Mouse (Mus musculus) megakaryocyte, adult 5-6 weeks (primary cell): ENCODE measurements around the gene Tnrc18. TPM values are rescaled to one million over a fixed set of nuclear protein-coding genes. Genes with fewer than 3 reads are reported as not detected.

Source experiments
- ATAC-seq: 2 replicates; pipeline ENCODE4 v1.8.0; 2016; ENCODE audit warnings: mild to moderate bottlenecking, inconsistent platforms; ENCODE audit not compliant: poor library complexity, severe bottlenecking
- total RNA-seq, 2 experiments: library from RNA; stranded (forward) in 1 of 2; stranded (reverse) in 1 of 2; fragments of 153-499, 151-499 nt in 1 of 2; fragments of 221-1000, 200-1000 nt in 1 of 2; gene quantifications; 2 replicates each; pipeline versions ENCODE4 v1.2.3 to v1.2.4; 2015 to 2017

The Tnrc18 gene
- total RNA-seq, 2 experiments from 2014 or later = 20.0 to 28.2 TPM

DNA sequence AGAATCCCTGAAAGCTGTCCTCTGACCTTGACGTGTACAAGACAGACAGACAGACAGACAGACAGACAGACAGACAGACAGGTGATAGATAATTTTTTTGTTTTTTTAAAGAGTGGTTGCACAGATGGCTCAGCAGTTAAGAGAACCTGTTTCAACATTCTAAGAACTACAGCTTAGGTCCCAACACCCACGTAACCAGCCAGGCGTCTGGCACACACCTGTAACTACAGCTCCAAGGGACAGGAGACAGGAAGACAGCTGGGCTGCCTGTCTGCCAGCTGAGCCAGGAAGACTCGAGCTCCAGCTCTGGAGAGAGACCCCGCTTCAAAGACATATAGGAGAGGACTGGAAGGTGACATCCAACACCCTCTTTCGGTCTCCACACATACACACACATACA, 38.6 kb downstream of the Tnrc18 start:
- ATAC-seq = no peak

- ATAC-seq = no peak
These were observed 39.3 kb downstream of the Tnrc18 start for GRCm38 (mm10) chr5:142778135-142778534.

DNA sequence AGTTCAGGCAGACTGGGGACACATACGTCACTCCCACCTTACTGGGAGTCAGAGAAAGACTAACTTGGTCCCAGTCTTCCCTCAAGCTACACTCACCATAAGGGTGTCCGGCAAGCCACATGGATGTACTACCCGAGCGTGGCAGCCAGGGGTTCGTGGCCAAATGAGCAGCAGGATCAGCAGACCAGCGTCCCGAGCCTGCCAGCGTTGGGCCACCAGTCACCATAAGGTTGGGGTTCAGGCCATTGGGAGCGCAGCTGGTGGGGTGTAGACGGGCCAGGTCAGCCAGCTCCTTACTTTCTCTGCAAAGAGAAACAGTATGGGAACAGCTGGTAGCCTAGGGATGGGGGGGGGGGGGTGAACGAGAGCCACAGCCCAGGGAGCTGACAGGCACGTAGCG, 41.4 kb downstream of the Tnrc18 start:
- ATAC-seq = no peak

DNA sequence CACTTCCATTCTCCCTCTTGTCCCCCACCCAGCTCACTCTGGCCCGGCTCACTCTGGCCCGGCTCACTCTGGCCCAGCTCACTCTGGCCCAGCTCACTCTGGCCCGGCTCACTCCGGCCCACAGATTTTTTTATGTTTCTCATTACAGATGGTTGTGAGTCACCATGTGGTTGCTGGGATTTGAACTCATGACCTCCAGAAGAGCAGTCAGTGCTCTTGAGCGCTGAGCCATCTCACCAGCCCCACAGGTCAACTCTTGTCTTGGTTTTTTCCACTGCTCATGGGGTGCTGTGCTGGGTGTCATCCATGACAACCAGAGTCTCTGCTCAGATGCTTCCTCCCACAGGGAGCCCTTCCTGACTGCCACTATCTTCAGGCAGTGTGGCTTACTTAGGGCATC, 42.7 kb downstream of the Tnrc18 start:
- no peak for ATAC-seq

- ATAC-seq = no peak
These were observed 45.5 kb downstream of the Tnrc18 start for GRCm38 (mm10) chr5:142771964-142772363.

GRCm38 (mm10) chr5:142771034-142771433, 46.4 kb downstream of the Tnrc18 start:
- no peak for ATAC-seq

DNA sequence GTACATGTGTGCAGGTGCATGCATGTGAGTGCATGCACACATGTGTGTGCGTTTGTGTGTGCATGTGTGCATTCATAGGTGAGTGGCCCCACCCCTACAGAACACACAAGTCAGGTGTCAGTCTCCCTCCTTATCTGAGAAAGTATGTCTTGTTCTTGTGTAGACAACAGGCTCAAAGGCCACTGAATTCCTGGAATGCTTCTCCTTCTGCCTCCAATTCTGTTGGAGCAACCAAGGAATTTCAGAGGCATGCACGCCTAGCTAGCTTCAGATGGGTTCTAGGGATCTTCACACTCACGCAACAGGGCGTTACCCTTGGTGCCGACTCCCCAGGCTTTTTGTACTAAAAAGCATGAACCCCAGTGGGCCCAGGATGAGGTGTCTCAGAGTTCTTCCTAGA, 47.8 kb downstream of the Tnrc18 start:
- no peak for ATAC-seq

- no peak for ATAC-seq
These were observed 48.9 kb downstream of the Tnrc18 start for GRCm38 (mm10) chr5:142768352-142769267.

DNA sequence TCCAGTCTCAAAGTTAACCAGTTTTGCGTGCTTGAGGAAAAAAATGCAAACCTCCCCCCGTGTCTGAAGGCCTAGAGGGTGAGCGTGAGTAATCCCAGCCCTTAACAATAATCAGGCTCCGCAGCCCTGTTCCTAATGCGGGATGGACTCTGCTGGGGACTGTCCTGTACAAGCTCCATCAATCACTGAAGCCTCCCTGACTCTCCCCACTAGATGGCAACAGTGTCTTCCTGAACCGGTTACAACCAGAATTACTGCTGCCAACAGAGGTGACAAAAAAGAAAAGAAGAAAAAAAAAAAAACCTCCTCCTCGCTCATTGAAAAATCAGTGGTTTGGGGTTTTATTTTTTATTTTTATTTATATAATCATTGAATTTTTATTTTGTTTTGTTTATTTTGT, 49.5 kb downstream of the Tnrc18 start:
- ATAC-seq = peak; percentile 85

GRCm38 (mm10) chr5:142766708-142767107, 50.8 kb downstream of the Tnrc18 start:
- ATAC-seq = no peak

DNA sequence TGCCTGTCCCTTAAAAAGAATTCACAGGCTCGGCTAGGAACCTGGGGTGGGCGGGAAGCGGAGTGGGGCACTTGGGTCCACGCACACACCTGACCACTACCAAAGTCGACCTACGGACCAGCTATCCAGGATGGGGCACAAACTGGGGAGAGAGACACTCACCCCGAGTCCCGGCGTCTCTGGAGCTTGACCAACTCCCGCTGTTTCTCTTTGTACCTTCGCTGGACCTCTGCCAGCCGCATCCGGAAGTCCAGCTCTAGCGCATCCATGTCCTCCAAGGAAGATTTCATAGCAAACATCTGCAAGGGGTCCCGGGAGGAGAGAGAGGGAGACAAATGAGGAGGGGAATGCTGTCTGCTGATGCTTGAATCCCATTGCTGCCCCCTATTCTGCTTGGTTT, 52.6 kb downstream of the Tnrc18 start:
- ATAC-seq = no peak

DNA sequence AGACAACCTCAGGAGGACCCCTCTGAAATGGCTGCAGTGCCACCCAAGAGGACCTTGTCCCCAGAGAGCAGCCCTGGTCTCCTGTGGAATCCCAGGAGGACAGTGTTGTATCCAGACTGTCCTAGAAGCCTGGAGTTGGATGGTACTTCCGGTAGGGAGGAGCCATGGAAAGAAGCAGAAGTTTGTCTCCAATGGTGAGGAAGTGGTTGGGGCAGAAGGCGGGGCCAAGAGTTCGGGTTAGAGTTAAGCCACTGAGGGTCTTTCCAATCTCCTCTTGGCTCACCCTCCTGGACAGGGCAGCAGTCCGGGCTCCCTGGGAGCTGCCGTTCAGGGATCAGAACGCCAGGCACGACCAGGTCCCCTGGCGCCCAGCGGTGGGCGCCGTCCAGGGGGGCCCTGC, 53.2 kb downstream of the Tnrc18 start:
- ATAC-seq = peak; percentile 62

GRCm38 (mm10) chr5:142762082-142762807, 55.2 kb downstream of the Tnrc18 start:
- ATAC-seq = no peak

GRCm38 (mm10) chr5:142761326-142761983, 56.0 kb downstream of the Tnrc18 start:
- no peak for ATAC-seq

DNA sequence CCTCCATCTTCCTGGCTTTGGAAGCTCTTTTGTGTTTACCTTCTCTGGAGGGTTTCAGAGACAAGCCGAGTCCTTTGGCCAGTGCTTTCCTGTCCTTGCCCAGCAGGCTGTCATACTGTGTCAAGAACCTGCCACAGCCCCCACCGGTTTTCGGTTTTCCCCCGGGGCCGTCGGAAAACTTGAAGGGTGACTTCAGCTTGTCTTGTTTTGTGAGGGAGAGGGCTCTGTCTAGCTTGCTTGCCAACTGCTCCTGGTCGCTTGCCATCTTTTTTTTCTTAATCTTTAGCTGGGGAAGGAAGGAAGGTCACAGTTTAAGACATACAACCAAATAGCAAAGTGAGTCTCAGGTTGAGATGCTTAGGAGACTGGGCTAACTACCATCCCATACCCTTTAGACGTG, 57.7 kb downstream of the Tnrc18 start:
- no peak for ATAC-seq

DNA sequence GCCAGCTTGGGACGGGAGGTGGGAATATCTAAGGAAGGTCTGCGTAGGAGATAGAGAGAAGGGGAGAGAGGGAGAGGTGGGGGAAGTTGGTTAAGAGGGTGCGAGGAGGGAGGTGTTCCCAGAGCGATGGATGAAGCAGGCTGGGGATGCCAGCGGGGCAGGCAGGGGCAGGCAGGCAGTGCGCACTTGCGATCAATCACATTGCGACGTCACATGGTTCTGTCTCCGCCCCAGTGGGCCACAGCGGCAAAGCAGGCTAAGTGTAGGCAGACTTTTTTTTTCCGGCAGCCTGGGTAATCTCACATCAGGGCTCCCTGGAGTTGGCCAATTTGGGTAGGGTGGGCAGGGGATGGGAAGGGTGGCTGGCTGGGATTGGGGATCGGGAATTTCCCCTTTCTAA, 65.2 kb downstream of the Tnrc18 start:
- ATAC-seq = no peak

DNA sequence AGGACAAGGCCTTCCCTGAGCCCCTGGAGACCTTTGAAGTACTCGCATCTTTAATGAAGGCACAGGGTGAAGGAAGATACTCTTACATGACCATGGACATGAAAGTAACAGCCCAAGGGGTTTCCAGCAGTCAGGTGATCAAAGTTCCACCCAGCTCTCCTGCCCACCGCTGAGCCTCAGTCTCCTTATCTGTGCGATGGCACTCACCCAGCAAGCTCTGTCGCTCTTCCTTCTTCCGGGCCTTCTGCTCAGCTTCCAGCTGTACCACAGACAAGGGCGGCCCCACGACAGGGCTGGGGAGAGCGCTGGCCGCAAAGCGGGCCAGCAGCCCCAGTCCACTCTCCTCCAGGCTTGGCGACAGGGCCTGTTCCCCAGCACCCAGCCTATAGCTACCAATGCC, 67.3 kb downstream of the Tnrc18 start:
- no peak for ATAC-seq

DNA sequence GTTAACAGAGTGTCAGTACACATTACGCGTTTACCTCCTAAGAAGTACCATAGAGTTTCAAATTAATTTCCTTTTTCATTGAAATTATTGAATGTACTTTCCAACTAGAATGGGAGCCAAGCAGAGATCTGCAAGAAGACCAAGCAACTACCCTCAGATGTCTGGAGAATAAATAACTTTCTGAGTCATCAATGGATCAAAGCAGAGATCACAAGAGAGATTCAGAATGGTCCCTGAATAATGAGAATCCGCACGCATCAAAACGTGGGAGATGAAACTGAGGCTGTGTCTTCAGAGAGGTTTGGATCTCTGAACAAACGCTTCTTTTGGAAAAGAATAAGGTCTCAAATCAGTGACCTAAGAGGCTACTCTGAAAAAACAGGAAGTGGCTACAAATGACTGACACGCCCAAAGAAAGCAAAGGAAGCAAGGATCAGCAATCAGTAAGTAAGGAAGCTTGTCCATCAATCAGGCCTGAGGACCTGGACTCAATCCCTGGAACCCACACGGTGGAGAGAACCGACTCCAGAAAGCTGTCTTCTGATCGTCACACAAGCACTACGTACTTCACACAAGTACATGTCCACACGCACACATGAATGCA, 70.3 kb downstream of the Tnrc18 start:
- ATAC-seq = peak; percentile 67

DNA sequence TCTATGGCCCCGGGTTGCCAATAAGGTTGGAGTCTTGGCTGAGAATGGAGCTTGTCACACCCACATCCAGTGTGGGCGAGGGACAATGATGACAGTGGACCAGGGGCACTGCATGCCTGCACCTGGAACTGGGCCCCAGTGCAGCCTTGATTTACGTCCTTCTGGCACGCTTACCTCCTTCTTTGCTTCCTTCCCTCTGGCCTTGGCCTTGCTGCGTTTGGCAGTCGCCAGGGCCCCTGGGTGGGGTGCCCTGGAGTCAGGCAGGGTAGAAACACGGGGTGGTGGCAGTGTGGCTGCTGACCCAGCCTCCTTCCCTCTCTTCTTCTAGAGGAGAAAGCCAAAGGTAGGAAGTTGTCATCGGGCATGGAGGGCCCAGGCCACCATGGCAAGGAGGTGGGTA, 77.5 kb downstream of the Tnrc18 start:
- no peak for ATAC-seq

- no peak for ATAC-seq
These were observed 85.5 kb downstream of the Tnrc18 start for GRCm38 (mm10) chr5:142731916-142732315.

DNA sequence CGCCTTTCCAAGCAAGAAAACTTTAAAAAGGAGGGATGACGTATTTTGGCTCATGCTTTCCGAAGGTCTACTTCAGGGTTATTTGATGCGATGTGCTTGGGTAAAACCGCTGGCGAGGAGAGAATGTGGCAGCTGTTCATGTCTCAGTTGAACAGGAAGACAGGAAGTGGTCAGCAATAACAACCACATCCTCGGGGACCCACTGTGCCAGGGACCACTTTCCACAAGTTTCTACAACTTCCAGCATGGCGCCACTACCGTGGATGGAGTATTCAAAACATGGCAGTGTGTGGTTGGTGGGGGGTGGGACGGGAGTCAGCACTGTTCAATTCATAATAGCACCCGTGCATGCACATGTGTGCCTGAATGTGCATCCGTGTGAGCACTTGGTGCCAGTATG, 87.2 kb downstream of the Tnrc18 start:
- no peak for ATAC-seq
